Mouse (Mus musculus): ENCODE measurements around the gene Acot12.

Acot12 gene

DNA sequence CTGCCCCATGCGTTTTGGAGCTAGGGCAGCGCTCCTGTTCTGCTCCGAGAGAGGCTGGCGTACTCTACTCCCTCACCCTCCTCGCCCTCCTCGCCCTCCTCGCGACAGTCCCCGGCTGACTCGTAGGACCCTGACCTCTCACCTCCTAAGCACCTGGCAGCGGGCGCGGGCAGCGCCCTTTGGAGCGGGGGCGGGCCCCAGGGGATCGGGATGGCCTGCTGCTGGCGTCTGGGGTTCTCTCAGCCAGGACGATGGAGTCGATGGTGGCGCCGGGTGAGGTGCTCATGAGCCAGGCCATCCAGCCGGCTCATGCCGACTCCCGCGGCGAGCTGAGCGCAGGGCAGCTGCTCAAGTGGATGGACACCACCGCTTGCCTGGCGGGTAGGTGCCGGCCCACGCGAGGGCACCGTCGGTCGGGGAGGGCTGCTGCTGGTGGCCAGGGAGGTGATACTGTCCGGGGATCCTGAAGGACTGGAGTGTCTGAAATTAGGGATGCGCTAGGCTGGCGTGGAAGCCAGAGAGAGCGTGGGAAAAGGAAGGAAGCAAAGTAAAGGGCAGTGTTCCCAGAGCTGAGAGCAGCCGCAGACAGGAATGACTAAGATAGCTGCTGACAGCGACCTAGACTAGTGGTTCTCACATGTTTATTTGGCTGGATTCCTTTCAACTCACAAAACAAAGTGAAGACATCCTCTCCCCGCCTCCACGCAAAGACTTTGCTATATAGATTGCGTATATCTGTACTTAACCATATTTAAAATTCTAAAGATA is at the start of gene Acot12:
Gene Acot12 (plus strand): TSS at position 233 of the 768 bp plus-strand sequence.
- peak; percentile 56 for DNase-seq (ENCODE audit: low spot score)

DNA sequence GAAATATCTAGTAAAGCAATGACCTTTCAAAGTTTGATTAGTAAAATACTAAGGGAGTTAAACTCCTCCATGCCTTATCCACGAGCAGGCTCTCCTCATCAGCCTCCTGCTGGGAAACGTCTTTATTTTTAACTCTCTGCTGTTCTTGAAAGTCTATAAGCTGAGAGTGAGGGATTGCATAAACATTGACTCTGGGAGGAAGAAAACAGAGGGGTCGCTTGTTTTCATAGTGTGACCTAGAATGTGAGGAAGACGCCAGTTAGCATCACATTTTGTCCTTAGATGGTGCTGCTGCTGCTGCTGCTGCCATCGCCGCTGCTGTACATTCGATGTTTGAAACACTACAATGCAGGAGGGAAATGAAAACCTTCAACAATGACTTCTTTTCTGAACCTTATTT is 47.7 kb upstream of the Acot12 start:
- no peak for DNase-seq (ENCODE audit: low spot score)

DNA sequence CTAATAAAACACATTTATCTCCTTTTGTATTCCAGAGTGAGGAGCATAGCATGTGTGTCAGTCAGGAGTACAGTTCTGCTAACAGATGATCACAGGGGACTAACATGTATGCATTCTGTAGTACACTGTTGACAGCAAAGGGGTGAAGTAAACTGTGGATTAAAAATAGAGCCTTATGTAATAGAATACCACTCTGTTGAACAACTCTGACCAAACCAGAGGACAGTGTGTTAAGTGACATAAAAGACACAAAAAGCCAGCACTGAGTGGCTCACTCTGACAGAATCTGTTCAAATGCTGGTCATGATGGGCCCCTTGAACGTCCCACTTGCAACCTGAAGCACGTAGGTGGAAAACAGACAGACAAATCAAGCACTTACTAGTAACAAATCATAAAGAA is 45.9 kb upstream of the Acot12 start:
- no peak for DNase-seq (ENCODE audit: low spot score)

DNA sequence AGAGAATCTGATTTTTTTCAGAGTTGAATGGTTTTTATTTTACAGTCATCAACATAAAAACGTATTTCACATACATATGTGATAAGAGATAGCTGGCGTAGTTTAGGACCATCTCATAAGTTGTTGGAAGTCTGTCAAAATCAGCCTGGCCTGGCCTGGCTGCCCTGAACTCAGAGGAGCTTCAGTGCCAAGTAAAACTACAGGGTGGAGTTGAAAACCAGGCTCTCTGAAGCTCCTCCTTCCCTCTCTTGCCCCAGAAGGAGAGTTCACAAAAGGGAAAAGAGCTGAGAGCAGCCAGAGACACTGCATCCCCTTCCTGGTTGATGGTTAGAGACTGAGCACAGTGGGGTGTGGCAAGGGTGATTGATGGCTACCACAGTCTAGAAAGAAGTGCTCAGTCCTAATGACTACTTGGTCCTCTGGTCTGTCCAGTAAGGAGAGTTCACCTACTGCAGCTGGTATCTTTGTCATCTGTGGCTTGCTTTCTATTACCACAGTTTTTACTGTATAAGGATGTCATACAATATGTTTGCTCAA is 45.1 kb upstream of the Acot12 start:
- no peak for DNase-seq (ENCODE audit: low spot score)

DNA sequence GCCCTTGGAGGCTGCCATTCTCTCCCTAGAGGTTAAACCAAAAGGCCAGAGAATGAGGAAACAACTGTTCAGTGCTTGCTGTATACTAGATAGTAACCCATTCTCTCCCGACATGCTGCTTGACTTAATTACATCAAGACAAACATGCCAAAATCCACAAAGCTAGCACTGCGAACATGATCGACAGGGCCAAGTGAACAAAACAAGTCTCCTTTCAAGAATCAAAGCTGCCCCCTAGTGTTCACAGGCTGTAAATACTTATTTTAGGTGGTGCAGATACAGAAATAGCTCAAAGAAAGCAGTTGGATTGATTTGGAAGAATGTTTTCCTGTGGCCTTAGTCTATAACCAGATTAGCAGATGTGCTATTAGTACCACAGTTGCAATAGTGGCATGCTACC is 44.3 kb upstream of the Acot12 start:
- peak; percentile 76 for DNase-seq (ENCODE audit: low spot score)

DNA sequence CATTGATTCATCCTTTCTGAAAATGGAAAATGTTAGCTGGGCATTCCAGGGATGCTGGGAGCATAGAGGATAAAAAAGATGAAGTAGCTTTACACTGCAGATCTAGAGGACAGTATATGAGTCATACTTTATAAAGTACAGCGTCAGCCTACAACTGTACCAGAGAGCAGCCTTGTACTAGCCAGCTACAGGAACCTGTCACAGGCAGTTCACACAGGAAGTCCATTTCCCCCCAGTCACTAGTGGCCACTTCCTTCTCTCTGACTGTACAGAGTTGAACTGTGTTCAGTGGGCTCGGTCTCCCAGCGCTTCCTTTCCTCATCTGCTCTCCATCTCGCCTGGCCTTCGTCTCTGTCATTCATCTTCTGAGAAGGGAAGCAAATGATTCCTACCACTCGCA is 39.0 kb upstream of the Acot12 start:
- no peak for DNase-seq (ENCODE audit: low spot score)

DNA sequence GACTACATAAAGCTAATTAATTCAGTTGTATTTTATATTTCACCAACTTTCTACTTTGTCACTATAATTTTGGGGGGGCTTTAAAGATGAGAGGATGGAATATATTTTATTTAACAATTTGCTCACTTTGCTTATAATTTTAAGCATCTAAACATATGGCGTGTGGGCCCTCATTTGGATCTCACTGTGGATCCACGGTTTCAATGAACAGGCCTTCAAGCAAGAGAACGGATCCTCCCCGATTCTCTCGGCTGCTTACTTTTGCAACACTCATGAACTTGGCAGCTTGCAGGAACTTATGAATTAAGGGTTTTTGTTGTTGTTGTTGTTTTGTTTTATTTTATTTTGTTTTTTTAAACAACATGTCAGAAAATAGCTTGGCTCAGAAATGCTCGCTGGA is 21.8 kb upstream of the Acot12 start:
- DNase-seq (ENCODE audit: low spot score), result no peak

DNA sequence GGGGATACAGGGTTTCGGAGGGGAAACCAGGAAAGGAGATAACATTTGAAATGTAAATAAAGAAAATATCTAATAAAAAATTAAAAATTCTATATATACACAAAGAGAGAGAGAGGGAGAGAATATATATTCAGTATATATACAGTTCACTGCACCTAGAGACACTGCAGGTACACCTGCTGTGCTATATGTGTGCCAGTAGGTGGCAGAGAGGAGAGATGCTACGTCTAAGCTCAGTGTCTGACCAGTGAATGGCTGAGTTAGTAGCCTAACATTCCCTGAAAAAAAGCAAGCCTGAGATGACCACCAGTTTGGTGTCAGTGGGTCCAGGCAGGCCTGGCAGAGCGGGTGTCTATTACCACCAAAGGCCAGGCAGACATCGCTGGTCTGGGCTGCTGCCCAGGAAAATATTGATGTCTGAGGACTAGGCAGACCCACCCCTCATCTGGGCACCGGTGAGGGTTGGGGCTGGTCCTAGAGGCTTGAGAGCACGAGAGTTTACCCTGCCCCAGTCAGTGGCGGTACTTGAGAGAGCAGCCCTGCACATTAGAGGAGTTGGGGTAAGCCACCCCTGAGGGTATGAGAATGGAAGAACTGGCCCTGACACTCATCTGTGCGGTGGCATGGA is 18.1 kb upstream of the Acot12 start:
- peak; percentile 35 for DNase-seq (ENCODE audit: low spot score)

DNA sequence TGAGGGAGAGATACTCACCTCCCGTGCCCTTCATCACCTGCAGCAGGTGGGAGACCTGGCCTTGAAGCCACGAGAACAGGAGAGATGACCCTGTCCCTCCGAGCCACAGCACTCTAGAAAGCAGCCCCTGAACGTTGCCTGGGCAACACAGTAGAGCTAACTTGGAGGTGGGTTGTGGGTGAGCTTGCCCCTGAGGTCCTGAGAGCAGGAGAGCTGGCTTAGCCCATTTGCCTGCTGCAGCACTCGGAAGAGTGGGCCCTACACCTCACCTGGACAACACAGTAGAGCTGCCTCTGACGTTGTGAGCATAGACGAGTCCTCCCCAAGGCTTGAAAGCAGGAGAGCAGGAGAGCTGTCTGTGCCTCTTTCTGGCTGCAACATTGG is 17.6 kb upstream of the Acot12 start:
- no peak for DNase-seq (ENCODE audit: low spot score)

DNA sequence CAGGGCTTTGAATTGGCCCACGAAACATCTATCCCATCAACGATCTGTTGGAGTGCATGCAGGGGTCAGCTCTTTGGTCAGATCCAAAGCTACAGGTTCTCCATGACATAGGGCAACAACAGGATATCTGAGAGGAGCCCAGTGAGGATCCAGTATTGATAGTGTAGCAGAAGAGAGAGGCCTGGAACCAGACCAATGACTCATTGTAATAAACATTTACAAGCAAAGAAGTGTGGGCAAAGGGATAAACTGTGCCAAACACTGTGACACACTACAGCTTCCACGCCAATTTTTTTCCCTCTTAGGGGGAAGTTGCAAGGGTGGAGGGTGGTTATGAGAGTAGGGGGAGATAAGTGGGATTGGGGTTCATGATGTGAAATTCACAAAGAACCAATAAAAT is 17.1 kb upstream of the Acot12 start:
- DNase-seq (ENCODE audit: low spot score), result no peak

DNA sequence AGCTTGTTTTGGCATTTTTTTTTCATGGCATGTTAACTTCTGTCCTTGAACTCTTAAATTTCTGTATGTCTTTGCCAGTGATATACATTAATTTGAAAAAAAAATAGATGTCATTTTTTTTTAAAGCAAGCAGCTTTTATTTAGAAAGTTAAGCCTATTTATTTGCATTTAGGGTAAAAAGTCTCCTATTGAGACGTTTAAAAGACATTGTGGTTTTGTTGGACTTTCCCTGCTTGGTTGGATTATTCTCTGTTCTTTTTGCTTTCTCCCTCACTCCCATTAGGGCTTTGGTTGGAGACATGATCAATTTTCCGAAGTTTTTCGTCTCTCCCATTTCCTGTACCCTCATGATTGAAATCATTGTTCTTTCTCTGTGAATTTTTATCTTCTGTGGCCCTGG is 16.2 kb upstream of the Acot12 start:
- no peak for DNase-seq (ENCODE audit: low spot score)

DNA sequence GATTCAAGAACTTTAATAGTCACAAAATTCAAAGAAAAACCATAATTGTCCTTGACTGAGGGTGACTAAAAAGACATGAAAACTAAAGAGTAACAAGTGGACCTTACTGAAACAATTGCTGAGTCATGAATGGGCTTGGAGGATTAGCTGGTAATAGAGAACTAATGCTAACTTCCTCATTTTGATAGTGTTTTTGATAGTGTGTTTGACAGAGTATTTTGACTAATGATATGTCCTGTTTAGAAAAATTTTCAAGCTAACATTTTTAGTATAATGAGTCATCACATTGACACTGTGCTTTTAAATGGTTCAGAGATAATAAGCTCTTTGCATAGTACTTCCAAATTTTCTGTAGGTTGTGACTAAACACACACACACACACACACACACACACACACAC is 13.4 kb upstream of the Acot12 start:
- DNase-seq (ENCODE audit: low spot score), result no peak

DNA sequence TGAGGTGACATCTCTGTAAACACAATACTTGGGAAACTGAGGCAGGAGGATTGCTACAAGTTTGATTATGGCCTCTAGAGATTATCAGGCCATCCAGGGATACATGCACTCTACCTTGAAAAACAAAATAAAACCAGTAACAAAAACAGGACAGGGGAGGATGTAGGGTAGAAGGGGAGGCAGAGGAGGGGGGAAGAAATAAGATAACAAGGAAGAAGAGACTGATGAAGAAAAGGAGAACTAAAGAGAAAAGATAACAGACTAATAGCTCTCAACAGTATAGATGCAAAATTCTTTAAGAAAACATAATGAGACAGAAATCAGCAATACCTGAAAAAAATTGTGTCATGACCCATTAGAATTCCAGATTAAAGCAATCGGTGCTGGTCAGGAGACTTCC is 4.1 kb upstream of the Acot12 start:
- DNase-seq (ENCODE audit: low spot score), result no peak

DNA sequence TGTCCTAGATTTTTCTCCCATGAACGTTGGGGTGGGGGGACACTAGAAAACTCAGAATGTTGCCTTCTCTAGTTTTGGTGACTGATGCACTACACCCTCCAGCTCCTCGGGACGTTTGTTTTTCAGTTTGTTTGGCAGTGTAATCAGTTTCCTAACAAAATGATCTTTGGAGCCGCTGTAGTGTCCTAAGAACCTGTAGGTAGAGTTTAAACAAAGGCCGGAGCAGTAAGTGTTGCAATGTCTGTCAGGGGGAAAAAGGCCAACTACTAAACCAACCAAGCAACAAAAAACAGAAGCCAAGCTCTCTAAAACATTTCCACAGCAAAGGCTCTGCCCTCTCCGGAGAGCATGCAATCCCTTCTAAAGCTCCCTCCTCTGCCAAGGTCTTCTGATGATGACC is 461 bp upstream of the Acot12 start:
- no peak for DNase-seq (ENCODE audit: low spot score)

DNA sequence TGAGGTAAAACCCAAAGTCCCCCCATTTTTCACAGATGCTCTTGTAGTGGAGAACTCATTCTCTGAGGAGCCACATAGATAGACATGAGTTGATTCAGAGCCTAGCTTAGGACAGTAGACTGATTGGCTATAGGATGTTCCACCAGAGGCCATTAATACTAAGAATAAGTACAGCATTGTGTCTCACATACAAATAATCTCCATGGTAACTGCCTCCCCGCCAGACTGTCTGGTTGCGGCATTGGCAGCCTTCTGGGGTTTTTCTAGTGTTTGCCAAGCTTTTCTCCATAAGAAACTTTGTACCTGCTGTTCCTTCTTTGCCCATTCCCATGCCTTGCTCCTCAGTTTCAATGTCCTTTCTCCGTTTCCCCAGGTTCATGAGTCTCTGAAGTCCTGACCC is 1.9 kb downstream of the Acot12 start:
- no peak for DNase-seq (ENCODE audit: low spot score)

DNA sequence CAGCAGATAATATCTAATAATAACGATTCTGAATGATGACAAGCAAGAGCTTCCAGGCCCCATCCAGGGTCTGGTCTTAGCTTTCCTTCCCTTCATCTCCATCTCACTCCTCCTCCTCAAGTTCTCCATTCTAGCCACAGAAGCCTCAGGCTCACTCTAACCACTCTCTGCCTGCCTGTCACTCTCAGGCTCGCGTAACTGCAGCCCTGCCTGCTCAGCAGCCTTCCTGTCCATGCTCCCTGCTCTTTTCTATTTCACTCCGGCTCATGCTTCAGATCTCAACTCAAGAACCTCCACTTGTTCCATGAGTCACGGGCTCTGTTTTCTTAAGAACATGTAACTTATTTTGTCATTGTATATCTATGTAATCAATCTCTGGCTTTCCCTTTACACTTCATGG is 5.2 kb downstream of the Acot12 start:
- DNase-seq (ENCODE audit: low spot score), result no peak

DNA sequence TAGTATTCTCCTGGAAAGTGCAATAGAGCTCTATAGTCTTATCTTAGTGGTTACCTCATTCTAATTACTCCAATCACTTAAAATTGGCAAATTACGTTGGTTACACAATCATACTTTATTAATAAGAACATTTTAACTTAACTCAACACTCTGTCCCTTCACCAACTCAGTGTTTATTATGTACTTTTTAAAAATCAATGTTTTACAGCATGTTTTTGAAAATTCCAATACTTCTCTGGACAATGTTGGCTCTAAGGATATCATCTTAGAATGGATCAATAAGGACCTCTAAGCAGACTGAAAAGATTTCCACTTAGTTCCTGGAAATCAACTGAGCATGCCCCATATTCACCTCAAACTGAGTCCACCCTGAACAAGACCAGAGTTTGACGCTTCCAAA is 7.1 kb downstream of the Acot12 start:
- no peak for DNase-seq (ENCODE audit: low spot score)

DNA sequence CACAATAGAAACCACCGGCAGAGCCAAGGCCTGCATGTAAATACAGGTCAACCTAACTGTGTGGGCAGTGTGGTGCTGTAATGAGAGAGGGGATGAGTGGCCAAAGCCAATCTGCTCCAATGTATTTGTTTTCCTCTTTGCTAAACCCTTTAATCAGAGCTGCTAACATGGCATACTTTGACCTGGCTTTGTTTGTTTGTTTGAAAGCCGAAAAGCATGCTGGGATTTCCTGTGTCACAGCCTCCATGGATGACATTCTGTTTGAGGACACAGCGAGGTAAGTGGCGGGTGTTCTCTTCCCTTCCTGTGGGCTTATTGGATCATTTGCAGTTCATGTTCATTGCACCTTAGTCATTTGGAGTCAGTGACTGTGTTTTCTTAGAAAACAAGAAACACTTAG is 8.7 kb downstream of the Acot12 start:
- DNase-seq (ENCODE audit: low spot score), result no peak

DNA sequence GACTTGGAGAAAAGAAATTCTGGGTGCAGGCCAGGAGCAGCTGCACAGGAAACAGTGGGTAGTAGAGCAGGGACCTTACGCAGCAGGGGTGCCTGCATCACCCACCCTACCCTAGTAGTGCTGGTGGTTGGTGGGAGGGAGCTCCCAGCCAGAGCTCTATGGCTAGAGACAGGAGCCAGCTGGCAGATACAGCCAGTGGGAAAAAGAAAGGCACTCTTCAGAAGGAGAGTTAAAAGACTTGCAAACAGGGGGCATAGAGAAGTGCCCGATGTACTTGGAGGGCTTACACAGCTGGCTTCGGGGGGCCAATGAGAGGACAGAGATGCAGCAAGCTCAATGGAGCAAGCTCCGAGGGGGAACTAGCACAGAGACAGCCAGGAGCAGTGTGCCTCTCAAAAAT is 12.4 kb downstream of the Acot12 start:
- DNase-seq (ENCODE audit: low spot score), result no peak

DNA sequence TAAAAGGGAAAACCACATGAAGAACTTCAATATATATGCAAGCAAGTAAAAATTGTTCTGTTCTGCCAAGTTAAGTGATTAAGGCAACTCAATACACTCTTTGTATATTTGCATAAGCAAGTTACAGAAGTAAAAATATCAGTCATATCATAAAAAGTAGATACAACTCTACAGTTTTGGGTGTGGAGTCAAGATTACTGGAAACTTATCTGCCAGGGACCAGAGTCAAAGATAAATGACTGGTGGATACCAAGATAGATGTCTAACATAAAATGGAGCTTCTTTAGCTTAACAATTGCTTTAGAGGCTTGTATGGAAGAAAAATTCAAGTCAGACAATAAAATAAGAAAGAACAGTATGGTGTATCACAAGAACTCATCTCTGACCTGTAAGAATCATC is 13.4 kb downstream of the Acot12 start:
- no peak for DNase-seq (ENCODE audit: low spot score)

DNA sequence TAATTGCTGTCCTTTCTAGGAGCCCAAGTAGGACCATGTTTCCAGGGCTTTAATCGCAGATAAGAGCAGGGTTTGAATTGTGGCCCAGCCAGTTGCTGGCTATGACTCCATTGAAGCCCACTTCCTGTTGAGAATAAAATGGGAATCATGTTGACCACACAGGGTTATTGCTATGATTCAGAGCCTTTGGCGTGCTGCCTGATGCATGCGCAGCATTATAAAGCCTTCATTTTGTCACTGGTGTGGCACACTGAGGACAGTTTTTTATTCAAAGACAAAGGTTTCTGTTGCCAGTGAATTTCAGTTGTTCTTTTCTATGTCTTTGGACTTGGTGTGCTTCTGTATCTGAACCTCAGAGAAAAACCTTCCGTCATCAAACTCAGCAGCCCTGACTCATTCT is 14.9 kb downstream of the Acot12 start:
- no peak for DNase-seq (ENCODE audit: low spot score)

DNA sequence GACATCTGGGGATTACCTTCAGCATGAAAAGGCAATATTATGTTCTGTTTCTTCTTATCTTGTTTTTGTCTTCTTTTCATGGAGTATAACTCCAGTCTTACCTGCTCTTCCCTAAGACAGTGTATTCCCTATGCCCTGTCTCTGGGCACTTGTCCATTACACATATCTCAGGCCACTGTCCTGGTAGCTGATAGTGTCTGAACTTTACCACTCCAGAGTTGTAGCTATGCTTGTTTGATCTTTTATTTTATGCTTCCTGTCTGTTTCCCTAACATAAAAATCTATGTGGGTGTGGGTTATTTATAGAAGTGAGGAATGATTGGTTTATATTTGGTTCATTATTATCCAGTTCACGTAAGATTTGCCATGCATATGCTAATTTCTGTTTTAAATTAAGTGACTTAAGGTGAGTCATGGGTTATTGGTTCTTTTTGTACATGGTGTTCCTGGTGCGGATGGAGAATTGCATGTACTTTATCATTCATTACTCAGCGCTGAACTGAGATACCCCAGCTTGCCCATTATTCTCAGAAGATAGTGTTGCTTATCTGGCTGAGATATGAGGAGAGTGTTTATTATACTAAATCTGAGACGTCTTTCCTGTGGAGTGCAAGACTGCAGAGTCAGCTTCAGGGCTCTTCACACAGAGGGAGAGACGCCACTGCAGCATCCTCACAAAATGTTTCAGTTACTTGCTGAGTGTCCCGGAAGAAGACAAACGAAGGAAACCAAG is 17.2 kb downstream of the Acot12 start:
- DNase-seq (ENCODE audit: low spot score), result no peak

DNA sequence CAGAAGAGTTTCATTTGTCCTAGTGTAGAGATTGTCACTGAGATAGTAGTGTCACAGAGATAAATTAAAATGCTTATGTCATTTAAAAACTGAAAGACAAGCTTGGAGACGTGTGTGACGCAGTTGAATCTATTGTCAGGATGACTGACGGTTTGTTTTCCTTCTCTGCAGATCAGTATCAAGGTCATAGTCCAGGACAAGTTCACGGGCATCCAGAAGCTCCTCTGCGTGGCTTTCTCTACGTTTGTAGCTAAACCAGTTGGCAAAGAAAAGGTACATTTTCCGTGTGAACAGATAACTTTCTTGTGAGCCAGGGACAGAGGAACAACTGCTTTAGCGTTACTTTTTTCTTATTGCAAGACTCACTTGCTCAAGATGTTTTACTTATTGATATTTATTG is 18.5 kb downstream of the Acot12 start:
- no peak for DNase-seq (ENCODE audit: low spot score)
